Mouse (Mus musculus): Measurements from ENCODE around the gene Ddc.

Ddc gene

GRCm38 (mm10) chr11:11776071-11776821, 121.7 kb downstream of the Ddc start:
- no peak for DNase-seq

GRCm38 (mm10) chr11:11774893-11775292, 123.1 kb downstream of the Ddc start:
- DNase-seq: no peak

- no peak for DNase-seq
Observed at GRCm38 (mm10) chr11:11774384-11774783, 123.6 kb downstream of the Ddc start.

GRCm38 (mm10) chr11:11772196-11772595, 125.7 kb downstream of the Ddc start:
- DNase-seq: no peak

- DNase-seq: no peak
Observed at GRCm38 (mm10) chr11:11770691-11771090, 127.3 kb downstream of the Ddc start.

- no peak for DNase-seq
Observed at GRCm38 (mm10) chr11:11769281-11769680, 128.7 kb downstream of the Ddc start.

GRCm38 (mm10) chr11:11768057-11768456, 129.9 kb downstream of the Ddc start:
- no peak for DNase-seq

- no peak for DNase-seq
Observed at GRCm38 (mm10) chr11:11766736-11767135, 131.2 kb downstream of the Ddc start.

GRCm38 (mm10) chr11:11766105-11766504, 131.8 kb downstream of the Ddc start:
- DNase-seq: no peak

GRCm38 (mm10) chr11:11765414-11765813, 132.5 kb downstream of the Ddc start:
- no peak for DNase-seq

Data from kidney, adult 18-20 months (tissue).